Mouse (Mus musculus): Measurements from ENCODE around the gene Nrxn2. TPM values are rescaled to one million over a fixed set of nuclear protein-coding genes. Genes with fewer than 3 reads are reported as not detected.

Nrxn2 gene
- polyA plus RNA-seq, 1 experiment from 2014 or later: 16.0 TPM

DNA sequence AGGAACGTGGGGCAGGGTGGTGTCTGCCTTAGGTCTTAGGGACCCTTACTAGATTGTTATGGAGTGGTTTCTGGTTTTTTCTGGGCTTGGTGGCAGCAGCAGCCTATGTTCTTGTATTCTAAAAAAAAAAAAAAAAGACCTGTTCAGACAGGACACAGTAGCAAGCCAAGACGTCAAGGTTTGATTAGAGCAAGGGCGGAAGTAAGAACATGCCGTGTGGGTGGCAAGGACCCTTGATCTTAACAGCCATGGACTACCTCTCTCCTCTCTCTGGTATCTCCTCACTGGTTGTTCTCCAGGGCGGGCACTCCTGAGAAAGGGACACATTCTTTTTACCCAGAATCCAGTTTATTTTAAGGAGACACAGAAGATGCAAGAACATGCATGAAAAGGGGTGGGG lies 134.6 kb downstream of the Nrxn2 start:
- ATAC-seq (ENCODE audit: low FRiP score, low read depth): no peak

DNA sequence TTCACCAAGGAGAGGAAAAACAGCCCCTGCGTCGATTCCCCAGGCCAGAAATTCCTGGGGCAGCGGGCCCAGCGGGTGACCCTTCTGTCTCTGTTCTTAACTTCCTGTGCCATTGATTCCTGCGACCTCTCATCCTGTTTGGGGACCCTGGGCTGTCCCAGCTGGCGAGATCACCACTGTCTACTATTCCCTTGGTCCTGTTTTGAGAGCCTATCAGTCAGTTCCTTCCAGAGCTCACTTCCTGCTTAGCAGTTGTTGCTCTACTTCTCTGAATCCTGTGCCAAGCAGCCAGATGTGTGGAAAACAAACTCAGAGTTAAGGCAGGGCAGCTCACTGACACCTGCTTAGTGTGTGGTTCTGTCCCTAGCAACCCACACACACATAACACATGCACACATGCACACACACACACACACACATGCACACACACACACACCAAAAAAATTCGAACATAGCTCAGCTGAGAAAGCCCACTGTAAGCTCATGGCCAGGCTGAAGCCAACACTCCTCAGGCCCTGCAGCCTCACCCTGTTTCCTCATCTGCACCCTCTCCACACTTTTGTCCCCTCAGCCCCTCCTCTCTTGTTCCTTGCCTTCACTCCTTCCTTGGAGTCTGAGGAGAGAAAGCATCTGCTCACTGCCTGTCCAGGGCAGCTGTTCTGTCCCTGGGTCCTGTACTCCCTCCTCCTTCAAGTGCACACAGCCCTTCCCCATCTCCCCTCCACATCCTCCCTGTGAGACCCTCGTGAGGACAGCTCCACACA lies 135.5 kb downstream of the Nrxn2 start:
- Histone ChIP-seq H3K36me3 (no peaks in the 10 kb centered on the region), H3K4me2 (replicated peaks) (no peak overlapping the region), H3K27me3 (no peaks in the 10 kb centered on the region), H3K4me3 (no peak overlapping the region), H3K9me3 (no peaks in the 10 kb centered on the region), H3K9ac (replicated peaks) (no peak overlapping the region), H3K27ac (replicated peaks) (no peak overlapping the region), H3K4me1 (0 out of 2 replicates have a peak, but pooled peaks cover 4% of the 10 kb centered on the region)
- 35% methylated on average over 8 of the region's 8 CpGs for WGBS
- no peak for ATAC-seq (ENCODE audit: low FRiP score, low read depth)

More for the DNA sequence above, 134.6 kb downstream of the Nrxn2 start:
- no peak overlapping the region for H3K27ac ChIP-seq (replicated peaks)
- no peak overlapping the region for H3K9ac ChIP-seq (replicated peaks)
- WGBS: 83% methylated on average over 5 of the region's 5 CpGs
- no peaks in the 10 kb centered on the region for H3K9me3 ChIP-seq
- no peaks in the 10 kb centered on the region for H3K36me3 ChIP-seq
- no peak overlapping the region for H3K4me3 ChIP-seq
- peaks cover 11% of the 10 kb centered on the region; the same call in 1 of the 2 replicates for H3K4me1 ChIP-seq
- H3K27me3 ChIP-seq: no peaks in the 10 kb centered on the region
- H3K4me2 ChIP-seq (replicated peaks): no peak overlapping the region

DNA sequence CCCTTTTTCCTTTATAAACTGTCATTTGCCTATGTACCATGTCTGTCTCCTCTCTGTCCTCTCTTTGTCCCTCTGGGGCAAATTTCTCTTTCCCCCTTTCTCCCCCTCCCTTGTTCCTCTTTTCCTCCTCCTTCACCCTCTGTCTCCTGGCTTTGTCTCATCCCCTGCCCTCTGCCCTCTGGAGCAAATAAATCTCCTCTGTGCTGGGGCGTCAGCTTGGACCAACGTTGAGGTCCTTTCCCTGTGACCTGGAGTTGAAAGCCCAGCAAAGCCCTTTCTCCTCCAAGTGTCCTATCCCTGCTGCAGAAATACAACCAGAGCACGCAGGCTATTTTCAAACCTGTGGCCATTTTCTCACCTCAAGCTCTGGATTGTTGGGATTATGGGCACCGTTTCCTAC lies 141.0 kb downstream of the Nrxn2 start:
- Histone ChIP-seq H3K36me3 (no peaks in the 10 kb centered on the region), H3K4me2 (replicated peaks) (no peak overlapping the region), H3K27ac (replicated peaks) (no peak overlapping the region), H3K27me3 (no peaks in the 10 kb centered on the region), H3K9ac (replicated peaks) (no peak overlapping the region), H3K4me1 (0 out of 2 replicates have a peak, but pooled peaks cover 4% of the 10 kb centered on the region), H3K4me3 (no peak overlapping the region), H3K9me3 (no peaks in the 10 kb centered on the region)
- ATAC-seq (ENCODE audit: low FRiP score, low read depth): no peak
- WGBS: 56% methylated on average over 4 of the region's 4 CpGs

DNA sequence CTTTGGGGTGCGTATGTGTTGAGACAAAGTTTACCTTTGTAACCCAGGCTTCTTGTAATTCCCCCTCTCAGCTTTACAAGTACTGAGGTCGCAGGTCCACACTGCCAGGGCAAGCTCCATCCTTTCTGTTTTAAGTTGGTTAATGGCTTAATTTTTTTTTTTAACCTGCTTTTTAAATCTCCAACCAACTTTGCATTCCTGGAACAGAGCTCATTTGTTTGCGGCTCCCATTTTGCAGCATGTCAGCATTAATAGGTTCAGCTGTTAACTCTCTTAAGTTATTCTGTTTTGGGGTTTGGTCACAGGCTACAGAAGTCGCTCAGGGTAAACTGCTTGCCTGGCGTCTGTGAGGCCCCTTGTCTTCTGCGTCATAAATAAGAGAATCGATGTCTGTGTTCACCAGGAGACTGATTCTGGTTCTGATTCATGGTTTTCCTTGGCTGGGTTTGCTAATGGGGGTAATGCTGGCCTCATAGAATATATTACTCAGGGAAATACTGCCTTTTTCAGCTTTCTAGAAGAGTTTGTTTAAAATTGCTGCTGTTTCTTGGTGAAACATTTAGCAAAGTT lies 141.8 kb downstream of the Nrxn2 start:
- no peak for ATAC-seq (ENCODE audit: low FRiP score, low read depth)
- 83% methylated on average over 7 of the region's 7 CpGs for WGBS
- Histone ChIP-seq H3K9me3 (no peaks in the 10 kb centered on the region), H3K4me1 (0 out of 2 replicates have a peak, but pooled peaks cover 4% of the 10 kb centered on the region), H3K27me3 (no peaks in the 10 kb centered on the region), H3K27ac (replicated peaks) (no peak overlapping the region), H3K36me3 (no peaks in the 10 kb centered on the region), H3K4me3 (no peak overlapping the region), H3K4me2 (replicated peaks) (no peak overlapping the region), H3K9ac (replicated peaks) (no peak overlapping the region)

DNA sequence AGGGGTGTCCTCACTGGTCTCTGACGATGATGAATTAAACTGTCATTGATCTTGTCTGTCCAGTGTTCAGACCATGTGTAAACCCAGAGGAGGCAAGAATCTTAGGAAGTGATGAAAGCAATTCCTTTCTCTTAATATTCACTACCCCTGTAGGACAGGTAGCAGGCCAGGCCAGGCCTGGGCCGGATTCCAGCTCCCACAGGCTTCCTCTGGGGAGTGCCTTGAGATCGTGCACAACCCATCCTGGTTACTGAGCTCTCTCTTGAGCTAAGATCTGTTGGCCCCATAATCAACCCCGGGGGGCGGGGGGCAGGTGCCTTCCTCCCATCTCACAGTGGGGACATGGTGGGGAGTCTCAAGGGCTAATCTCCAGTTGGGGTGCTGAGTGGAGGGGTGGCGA lies 146.6 kb downstream of the Nrxn2 start:
- H3K9ac ChIP-seq (replicated peaks): no peak overlapping the region
- peaks cover 9% of the 10 kb centered on the region; the same call in 1 of the 2 replicates for H3K4me1 ChIP-seq
- no peak overlapping the region for H3K27ac ChIP-seq (replicated peaks)
- H3K9me3 ChIP-seq: no peaks in the 10 kb centered on the region
- no peak overlapping the region for H3K4me3 ChIP-seq
- no peaks in the 10 kb centered on the region for H3K27me3 ChIP-seq
- no peak for ATAC-seq (ENCODE audit: low FRiP score, low read depth)
- H3K36me3 ChIP-seq: no peaks in the 10 kb centered on the region
- WGBS: 91% methylated on average over 6 of the region's 6 CpGs
- no peak overlapping the region for H3K4me2 ChIP-seq (replicated peaks)

DNA sequence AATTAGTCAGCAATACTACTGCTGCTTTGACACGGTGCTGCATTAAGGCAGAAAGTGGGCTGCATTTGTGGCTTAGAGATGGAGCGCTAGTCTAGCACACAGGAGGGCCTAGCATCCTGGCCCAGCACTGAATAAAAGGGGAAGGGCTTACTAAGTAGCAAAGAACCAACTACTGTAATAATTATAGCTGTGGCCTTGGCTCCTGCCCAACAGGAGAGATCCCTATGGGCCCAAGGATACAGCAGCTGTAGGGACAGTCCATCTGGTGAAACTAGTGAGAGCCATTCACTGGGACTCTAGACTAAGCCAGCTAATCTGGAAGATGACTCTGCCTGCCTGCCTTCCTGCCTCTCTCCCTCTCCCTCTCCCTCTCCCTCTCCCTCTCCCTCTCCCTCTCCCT lies 147.9 kb downstream of the Nrxn2 start:
- Histone ChIP-seq H3K36me3 (no peaks in the 10 kb centered on the region), H3K27me3 (no peaks in the 10 kb centered on the region), H3K4me3 (no peak overlapping the region), H3K27ac (replicated peaks) (no peak overlapping the region), H3K4me2 (replicated peaks) (no peak overlapping the region), H3K9ac (replicated peaks) (no peak overlapping the region), H3K9me3 (no peaks in the 10 kb centered on the region), H3K4me1 (peaks cover 9% of the 10 kb centered on the region; the same call in 1 of the 2 replicates)
- no peak for ATAC-seq (ENCODE audit: low FRiP score, low read depth)
- WGBS: 84% methylated on average over 2 of the region's 2 CpGs

DNA sequence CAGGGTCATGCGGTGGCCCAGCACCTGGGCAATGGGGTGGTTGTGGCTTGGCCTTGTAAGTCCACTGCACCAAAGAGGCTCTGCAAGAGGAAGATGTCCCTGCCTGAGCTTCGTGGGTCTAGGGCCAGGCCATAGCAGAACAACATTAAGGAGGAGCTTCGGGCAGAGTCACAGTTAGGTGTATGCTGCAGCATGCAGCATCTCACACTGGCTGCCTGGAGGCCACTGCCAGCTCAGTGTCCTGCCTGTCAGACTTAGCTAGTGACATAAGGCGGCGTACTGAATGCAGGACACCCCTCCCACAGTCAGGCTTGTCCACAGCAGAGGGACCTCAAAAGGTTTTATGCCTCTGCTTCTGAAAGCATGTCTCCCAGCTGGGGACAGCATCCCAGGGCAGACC lies 150.5 kb downstream of the Nrxn2 start:
- H3K4me1 ChIP-seq: peaks cover 9% of the 10 kb centered on the region; the same call in 1 of the 2 replicates
- no peak overlapping the region for H3K4me3 ChIP-seq
- H3K27me3 ChIP-seq: peaks cover 5% of the 10 kb centered on the region; the same call in 1 of the 2 replicates
- no peak overlapping the region for H3K27ac ChIP-seq (replicated peaks)
- WGBS: 64% methylated on average over 5 of the region's 5 CpGs
- H3K9ac ChIP-seq (replicated peaks): no peak overlapping the region
- no peak overlapping the region for H3K4me2 ChIP-seq (replicated peaks)
- no peak for ATAC-seq (ENCODE audit: low FRiP score, low read depth)
- H3K36me3 ChIP-seq: no peaks in the 10 kb centered on the region
- no peaks in the 10 kb centered on the region for H3K9me3 ChIP-seq

DNA sequence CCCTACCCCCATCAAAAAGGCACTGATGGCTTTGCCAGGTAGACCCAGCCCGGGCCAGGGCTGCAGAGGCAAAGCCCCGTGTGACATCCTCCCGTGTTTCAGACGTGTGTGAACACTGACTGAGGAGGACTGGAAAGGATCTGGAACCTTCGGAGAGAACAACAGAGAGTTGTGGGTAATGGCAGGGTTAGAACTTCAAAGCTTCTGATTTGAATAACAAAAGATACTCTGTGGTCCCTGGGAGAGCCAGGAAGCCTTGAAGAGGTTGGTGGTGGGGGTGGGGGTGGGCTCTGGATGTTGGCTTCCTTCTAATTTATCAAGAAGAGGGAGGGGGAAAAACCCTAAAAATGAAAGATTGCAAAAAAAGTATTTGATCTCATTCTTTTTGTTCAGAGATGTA lies 151.0 kb downstream of the Nrxn2 start:
- Histone ChIP-seq H3K4me2 (replicated peaks) (no peak overlapping the region), H3K4me1 (peaks cover 9% of the 10 kb centered on the region; the same call in 1 of the 2 replicates), H3K4me3 (no peak overlapping the region), H3K27me3 (peaks cover 5% of the 10 kb centered on the region; the same call in 1 of the 2 replicates), H3K9ac (replicated peaks) (no peak overlapping the region), H3K36me3 (no peaks in the 10 kb centered on the region), H3K27ac (replicated peaks) (no peak overlapping the region), H3K9me3 (no peaks in the 10 kb centered on the region)
- 31% methylated on average over 5 of the region's 5 CpGs for WGBS
- no peak for ATAC-seq (ENCODE audit: low FRiP score, low read depth)

DNA sequence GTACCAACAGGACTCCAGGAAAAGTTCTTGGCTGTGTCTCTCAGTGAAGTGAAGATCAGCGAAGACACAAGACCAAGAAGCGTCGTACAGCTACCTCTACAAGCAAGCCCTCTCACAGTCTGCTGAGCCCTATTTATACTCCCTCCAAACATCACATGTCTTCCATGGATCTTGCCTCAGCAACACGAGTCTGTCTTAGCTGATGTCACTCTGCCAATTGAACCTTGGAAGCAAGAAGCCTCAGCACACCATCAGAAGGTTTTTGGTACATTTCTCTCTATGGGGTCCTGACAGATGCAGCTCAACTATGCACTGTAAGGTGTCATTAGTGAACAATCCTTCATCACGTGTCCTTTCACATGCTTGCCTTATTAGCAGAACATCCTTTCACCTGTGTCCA lies 152.9 kb downstream of the Nrxn2 start:
- Histone ChIP-seq H3K36me3 (no peaks in the 10 kb centered on the region), H3K9me3 (no peaks in the 10 kb centered on the region), H3K27ac (replicated peaks) (no peak overlapping the region), H3K27me3 (peaks cover 18% of the 10 kb centered on the region; the same call in 1 of the 2 replicates), H3K4me2 (replicated peaks) (no peak overlapping the region), H3K9ac (replicated peaks) (no peak overlapping the region), H3K4me1 (peaks cover 9% of the 10 kb centered on the region; the same call in 1 of the 2 replicates), H3K4me3 (no peak overlapping the region)
- WGBS: 88% methylated on average over 5 of the region's 5 CpGs
- no peak for ATAC-seq (ENCODE audit: low FRiP score, low read depth)

DNA sequence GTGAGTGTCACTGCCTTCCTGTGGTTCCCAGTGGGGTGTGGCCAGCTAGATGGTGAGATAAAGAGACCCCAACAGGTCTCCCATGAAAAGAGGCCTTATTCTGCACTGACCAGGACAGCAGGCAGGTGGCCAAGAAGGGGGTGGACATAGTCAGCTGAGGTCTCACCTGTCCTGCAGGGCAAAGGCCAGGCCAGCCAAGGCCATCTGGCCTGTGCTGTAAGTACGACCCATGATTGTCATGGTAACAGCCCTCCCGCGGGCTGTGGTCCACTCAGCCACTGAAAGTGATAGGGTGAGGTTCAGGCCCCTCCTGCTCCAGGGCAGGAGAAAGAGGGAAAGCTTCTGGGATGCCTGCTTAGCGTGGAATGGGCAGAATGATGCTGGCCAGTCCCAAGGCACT lies 153.5 kb downstream of the Nrxn2 start:
- Histone ChIP-seq H3K9ac (replicated peaks) (no peak overlapping the region), H3K9me3 (no peaks in the 10 kb centered on the region), H3K4me1 (peaks cover 12% of the 10 kb centered on the region), H3K4me3 (no peak overlapping the region), H3K27me3 (peaks cover 18% of the 10 kb centered on the region; the same call in 1 of the 2 replicates), H3K4me2 (replicated peaks) (no peak overlapping the region), H3K36me3 (no peaks in the 10 kb centered on the region), H3K27ac (replicated peaks) (no peak overlapping the region)
- WGBS: 45% methylated on average over 4 of the region's 4 CpGs
- ATAC-seq (ENCODE audit: low FRiP score, low read depth): no peak

Data from midbrain, embryonic 12.5 days (tissue).